Mouse (Mus musculus) megakaryocyte, embryonic 14.5 days (primary cell): ENCODE measurements around the gene Tlr4.

Experiments
- FLI1 ChIP-seq: IDR thresholded peaks from 2 replicates; pipeline ENCODE4 v1.6.1; 2012; ENCODE audit warnings: low read length, inconsistent platforms, mixed read lengths
- GATA1 ChIP-seq: IDR thresholded peaks from 3 replicates; pipeline ENCODE4 v1.6.1; 2012; ENCODE audit warnings: mixed read lengths, low read length, inconsistent platforms, borderline replicate concordance

DNA sequence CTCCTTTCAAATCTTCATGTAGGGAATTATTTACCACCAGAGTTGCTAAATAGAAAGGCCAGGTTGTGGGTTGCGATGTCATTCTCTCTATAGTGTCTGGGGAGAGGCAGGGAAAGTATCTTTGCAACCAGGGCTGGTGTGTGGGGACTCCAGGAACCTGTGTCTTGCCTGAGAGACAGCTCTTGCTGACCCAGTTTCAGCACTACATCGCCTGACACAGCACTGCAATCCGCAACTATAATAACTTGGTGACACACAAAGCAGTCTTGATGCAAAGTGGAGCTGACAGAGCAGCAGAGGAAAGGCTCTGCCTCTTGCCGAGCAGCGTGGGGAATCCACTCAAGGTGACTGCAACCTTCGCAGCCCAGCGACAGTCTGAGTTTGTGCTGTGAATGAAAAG lies 42.5 kb downstream of the Tlr4 start:
- no peak for TF ChIP-seq GATA1
- no peak for TF ChIP-seq FLI1
